Mouse (Mus musculus) stomach, embryonic 16.5 days (tissue): Measurements from ENCODE around the gene Actr6. TPM values are rescaled to one million over a fixed set of nuclear protein-coding genes. Genes with fewer than 3 reads are reported as not detected.

ENCODE experiments used
- ATAC-seq: fragments of 200-750 bp; cut with Nextera tagmentation; 2 replicates; pipeline ENCODE4 v1.8.0; 2017; ENCODE audit warnings: moderate number of reproducible peaks, moderate TSS enrichment; ENCODE audit not compliant: insufficient read depth, low FRiP score
- H3K27ac ChIP-seq: fragments of 300-500 bp; sonication (generic); 2 replicates; pipeline ENCODE4 v1.5.1; 2014; ENCODE audit warnings: low read length
- H3K27me3 ChIP-seq: fragments of 300-500 bp; sonication (generic); 2 replicates; pipeline ENCODE4 v1.6.1; 2014; ENCODE audit warnings: low read length, control low read depth, mixed read lengths; ENCODE audit not compliant: control insufficient read depth, insufficient read depth
- H3K36me3 ChIP-seq: fragments of 300-500 bp; sonication (generic); 2 replicates; pipeline ENCODE4 v1.6.1; 2014; ENCODE audit warnings: low read length; ENCODE audit not compliant: control insufficient read depth, insufficient read depth
- H3K4me1 ChIP-seq: fragments of 300-500 bp; sonication (generic); 2 replicates; pipeline ENCODE4 v1.6.1; 2014; ENCODE audit warnings: low read length, control low read depth, mixed read lengths; ENCODE audit not compliant: control insufficient read depth, insufficient read depth
- H3K4me2 ChIP-seq: fragments of 300-500 bp; sonication (generic); 2 replicates; pipeline ENCODE4 v1.6.1; 2014; ENCODE audit warnings: low read depth, low read length, mixed read lengths
- H3K4me3 ChIP-seq: fragments of 300-500 bp; sonication (generic); replicated peaks from 2 replicates; pipeline ENCODE4 v1.5.1; 2014; ENCODE audit warnings: mild to moderate bottlenecking, low read length
- H3K9ac ChIP-seq: fragments of 300-500 bp; sonication (generic); 2 replicates; pipeline ENCODE4 v1.6.1; 2014; ENCODE audit warnings: low read length
- H3K9me3 ChIP-seq: fragments of 300-500 bp; sonication (generic); replicated peaks from 2 replicates; pipeline ENCODE4 v1.6.1; 2016; ENCODE audit warnings: low read length, control low read depth; ENCODE audit not compliant: control insufficient read depth
- WGBS: fragments of 180-500 bp; shearing (Covaris S2); extraction: QIAGEN DNeasy Blood & Tissue Kit; methylation state at CpG from one replicate; pipeline ENCODE4 v1.1.7; 2014; 5-methylcytosine and 5-hydroxymethylcytosine counted together
- polyA plus RNA-seq: library from polyadenylated mRNA; unstranded; fragments of >200 nt; fragmentation: Nextera tagmentation; extraction: Ambion mirVana; gene quantifications from 2 replicates; pipeline ENCODE4 v1.2.1, GENCODE M21; 2015

Gene Actr6
- polyA plus RNA-seq, 1 experiment from 2014 or later: 30.3 TPM

- Histone ChIP-seq H3K9me3 (no peaks in the 10 kb centered on the region), H3K27me3 (no peaks in the 10 kb centered on the region), H3K4me1 (peaks cover 8% of the 10 kb centered on the region; the same call in 1 of the 2 replicates), H3K4me3 (no peak overlapping the region), H3K27ac (0 out of 2 replicates have a peak overlapping the region, but pooled peaks have one; percentile 8), H3K4me2 (no peak overlapping the region), H3K9ac (no peak overlapping the region), H3K36me3 (no peaks in the 10 kb centered on the region)
- WGBS: 67% methylated on average over 4 of the region's 4 CpGs
- ATAC-seq: peak; percentile 30; the same call in 1 of the 2 replicates
These were observed 11.2 kb upstream of the Actr6 start for GRCm38 (mm10) chr10:89743266-89743665.

DNA sequence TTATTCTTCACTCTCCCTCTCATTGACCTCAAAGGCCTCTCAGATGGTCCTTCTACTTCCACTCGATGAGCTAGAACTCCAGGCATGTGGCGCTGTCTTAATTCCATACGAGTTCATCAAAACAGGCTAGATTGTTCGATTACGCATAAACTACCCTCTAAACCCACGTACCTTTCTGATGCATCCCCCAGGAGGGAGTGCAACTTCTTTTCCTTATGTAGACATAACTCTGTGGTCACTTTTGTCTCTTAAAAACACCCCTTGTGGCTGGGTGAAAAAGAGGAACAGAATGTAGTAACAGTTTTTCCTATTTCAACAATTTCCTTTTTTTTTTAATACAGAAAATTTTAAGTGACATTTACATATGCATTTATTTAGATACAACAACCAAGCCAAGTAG is 8.9 kb upstream of the Actr6 start:
- 78% methylated on average over 6 of the region's 6 CpGs for WGBS
- no peak overlapping the region for H3K27ac ChIP-seq
- H3K36me3 ChIP-seq: no peaks in the 10 kb centered on the region

GRCm38 (mm10) chr10:89739703-89740102 is 7.6 kb upstream of the Actr6 start:
- Histone ChIP-seq H3K27ac (no peak overlapping the region), H3K4me1 (no peaks in the 10 kb centered on the region), H3K27me3 (no peaks in the 10 kb centered on the region), H3K9ac (no peak overlapping the region), H3K4me3 (no peak overlapping the region), H3K9me3 (no peaks in the 10 kb centered on the region), H3K4me2 (no peak overlapping the region), H3K36me3 (no peaks in the 10 kb centered on the region)
- no peak for ATAC-seq
- WGBS: 53% methylated on average over 7 of the region's 7 CpGs

More for the DNA sequence above, 8.9 kb upstream of the Actr6 start:
- Histone ChIP-seq H3K9me3 (no peaks in the 10 kb centered on the region), H3K4me1 (no peaks in the 10 kb centered on the region), H3K4me3 (no peak overlapping the region), H3K9ac (no peak overlapping the region), H3K27me3 (no peaks in the 10 kb centered on the region), H3K4me2 (no peak overlapping the region)
- no peak for ATAC-seq

GRCm38 (mm10) chr10:89738395-89738794 is 6.3 kb upstream of the Actr6 start:
- Histone ChIP-seq H3K27me3 (no peaks in the 10 kb centered on the region), H3K9me3 (no peaks in the 10 kb centered on the region), H3K4me1 (no peaks in the 10 kb centered on the region), H3K36me3 (no peaks in the 10 kb centered on the region), H3K27ac (no peak overlapping the region), H3K4me2 (no peak overlapping the region), H3K9ac (no peak overlapping the region), H3K4me3 (no peak overlapping the region)
- 91% methylated on average over 9 of the region's 9 CpGs for WGBS
- ATAC-seq: no peak

DNA sequence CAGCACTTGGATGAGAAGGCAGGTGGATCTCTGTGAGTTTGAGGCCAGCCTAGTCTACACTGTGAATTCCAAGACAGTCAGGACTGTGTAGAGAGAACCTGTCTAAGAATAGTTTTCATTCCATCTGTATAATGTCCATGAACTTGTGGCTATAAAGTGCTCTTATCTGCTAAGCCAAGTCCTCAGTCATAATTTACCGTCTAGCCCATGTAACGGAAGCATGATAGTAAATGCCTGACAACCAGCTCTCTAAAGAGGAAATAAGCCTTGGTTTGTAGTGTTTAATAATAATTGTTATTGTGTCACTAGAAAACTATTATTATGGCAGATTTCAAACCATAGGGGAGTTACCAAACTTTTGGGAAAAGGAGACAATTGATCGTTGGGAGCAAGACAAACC is 5.8 kb upstream of the Actr6 start:
- H3K4me2 ChIP-seq: no peak overlapping the region
- H3K36me3 ChIP-seq: no peaks in the 10 kb centered on the region
- H3K27me3 ChIP-seq: no peaks in the 10 kb centered on the region
- no peak overlapping the region for H3K4me3 ChIP-seq
- H3K4me1 ChIP-seq: no peaks in the 10 kb centered on the region
- no peaks in the 10 kb centered on the region for H3K9me3 ChIP-seq
- WGBS: 82% methylated on average over 3 of the region's 3 CpGs
- H3K27ac ChIP-seq: no peak overlapping the region
- no peak overlapping the region for H3K9ac ChIP-seq
- no peak for ATAC-seq

GRCm38 (mm10) chr10:89737092-89737491 is 5.0 kb upstream of the Actr6 start:
- H3K27me3 ChIP-seq: no peaks in the 10 kb centered on the region
- no peak overlapping the region for H3K9ac ChIP-seq
- no peak overlapping the region for H3K4me2 ChIP-seq
- no peak overlapping the region for H3K4me3 ChIP-seq
- H3K9me3 ChIP-seq: no peaks in the 10 kb centered on the region
- H3K36me3 ChIP-seq: no peaks in the 10 kb centered on the region
- H3K4me1 ChIP-seq: no peaks in the 10 kb centered on the region
- ATAC-seq: no peak
- H3K27ac ChIP-seq: no peak overlapping the region
- WGBS: 33% methylated on average over 5 of the region's 5 CpGs

GRCm38 (mm10) chr10:89731341-89731740 is 754 bp downstream of the Actr6 start:
- ATAC-seq: no peak
- H3K36me3 ChIP-seq: no peaks in the 10 kb centered on the region
- peak overlapping the region; percentile 73 for H3K9ac ChIP-seq
- no peaks in the 10 kb centered on the region for H3K27me3 ChIP-seq
- 13% methylated on average over 5 of the region's 5 CpGs for WGBS
- H3K4me2 ChIP-seq: peak overlapping the region; percentile 88
- H3K9me3 ChIP-seq: no peaks in the 10 kb centered on the region
- H3K4me1 ChIP-seq: peaks cover 6% of the 10 kb centered on the region
- peak overlapping the region; percentile 66 for H3K4me3 ChIP-seq
- H3K27ac ChIP-seq: no peak overlapping the region

GRCm38 (mm10) chr10:89730386-89730785 is 1.7 kb downstream of the Actr6 start:
- ATAC-seq: no peak
- 83% methylated on average over 6 of the region's 6 CpGs for WGBS
- no peak overlapping the region for H3K4me3 ChIP-seq

GRCm38 (mm10) chr10:89722247-89723195 is 9.6 kb downstream of the Actr6 start:
- no peak overlapping the region for H3K27ac ChIP-seq
- no peaks in the 10 kb centered on the region for H3K9me3 ChIP-seq
- H3K4me2 ChIP-seq: no peak overlapping the region
- no peak overlapping the region for H3K4me3 ChIP-seq
- no peaks in the 10 kb centered on the region for H3K4me1 ChIP-seq
- no peak overlapping the region for H3K9ac ChIP-seq
- WGBS: 88% methylated on average over 14 of the region's 14 CpGs
- peaks cover 15% of the 10 kb centered on the region; the same call in 1 of the 2 replicates for H3K36me3 ChIP-seq
- ATAC-seq: no peak
- H3K27me3 ChIP-seq: no peaks in the 10 kb centered on the region

More at GRCm38 (mm10) chr10:89730386-89730785, 1.7 kb downstream of the Actr6 start:
- Histone ChIP-seq H3K9ac (no peak overlapping the region), H3K27me3 (no peaks in the 10 kb centered on the region), H3K4me1 (peaks cover 6% of the 10 kb centered on the region), H3K27ac (no peak overlapping the region), H3K36me3 (0 out of 2 replicates have a peak, but pooled peaks cover 3% of the 10 kb centered on the region), H3K4me2 (no peak overlapping the region), H3K9me3 (no peaks in the 10 kb centered on the region)
